Mouse (Mus musculus) heart, postnatal 0 days (tissue): ENCODE results near the gene Mbd6. TPM values are rescaled to one million over a fixed set of nuclear protein-coding genes. Genes with fewer than 3 reads are reported as not detected.

ENCODE experiments used
- ATAC-seq: fragments of 200-750 bp; cut with Nextera tagmentation; 2 replicates; pipeline ENCODE4 v1.8.0; 2017; ENCODE audit warnings: low read depth, moderate number of reproducible peaks, moderate library complexity; ENCODE audit not compliant: insufficient read depth
- DNase-seq: peaks from one replicate; pipeline ENCODE4 v3.0.0-alpha.2; 2016; ENCODE audit warnings: low spot score
- H3K27ac ChIP-seq: fragments of 300-500 bp; sonication (generic); 2 replicates; pipeline ENCODE4 v1.5.1; 2014; ENCODE audit warnings: low read depth, mild to moderate bottlenecking
- H3K27me3 ChIP-seq: fragments of 300-500 bp; sonication (generic); 2 replicates; pipeline ENCODE4 v1.6.1; 2014; ENCODE audit warnings: low read length, mixed read lengths; ENCODE audit not compliant: control insufficient read depth, insufficient read depth
- H3K36me3 ChIP-seq: fragments of 300-500 bp; sonication (generic); replicated peaks from 2 replicates; pipeline ENCODE4 v1.6.1; 2014; ENCODE audit warnings: low read length, mixed read lengths; ENCODE audit not compliant: control insufficient read depth, insufficient read depth
- H3K4me1 ChIP-seq: fragments of 300-500 bp; sonication (generic); 2 replicates; pipeline ENCODE4 v1.6.1; 2014; ENCODE audit warnings: antibody characterized with exemption; ENCODE audit not compliant: control insufficient read depth, insufficient read depth
- H3K4me2 ChIP-seq: fragments of 300-500 bp; sonication (generic); 2 replicates; pipeline ENCODE4 v1.6.1; 2014; ENCODE audit warnings: low read depth, mild to moderate bottlenecking, low read length, moderate library complexity
- H3K4me3 ChIP-seq: fragments of 300-500 bp; sonication (generic); 2 replicates; pipeline ENCODE4 v1.5.1; 2014; ENCODE audit warnings: low read depth, low read length
- H3K9ac ChIP-seq: fragments of 300-500 bp; sonication (generic); replicated peaks from 2 replicates; pipeline ENCODE4 v1.6.1; 2014; ENCODE audit warnings: low read depth, low read length, mixed read lengths
- H3K9me3 ChIP-seq: fragments of 300-500 bp; sonication (generic); replicated peaks from 2 replicates; pipeline ENCODE4 v1.6.1; 2016; ENCODE audit warnings: low read length; ENCODE audit not compliant: control insufficient read depth
- CTCF ChIP-seq: IDR thresholded peaks from 2 replicates; pipeline ENCODE4 v1.5.1; 2016; ENCODE audit warnings: antibody characterized with exemption, control low read depth, low read depth
- EP300 ChIP-seq: IDR thresholded peaks from 2 replicates; pipeline ENCODE4 v1.6.1; 2016; ENCODE audit warnings: antibody characterized with exemption, low read depth
- WGBS: fragments of 180-500 bp; shearing (Covaris S2); extraction: QIAGEN DNeasy Blood & Tissue Kit; methylation state at CpG from one replicate; pipeline ENCODE4 v1.1.7; 2014; 5-methylcytosine and 5-hydroxymethylcytosine counted together
- polyA plus RNA-seq: library from polyadenylated mRNA; unstranded; fragments of >200 nt; fragmentation: Nextera tagmentation; extraction: Ambion mirVana; gene quantifications from 2 replicates; pipeline ENCODE4 v1.2.1, GENCODE M21; 2015
- total RNA-seq: library from RNA; depleted of rRNA; stranded (reverse); fragments of >200 nt; gene quantifications from 2 replicates; pipeline ENCODE4 v1.2.3, GENCODE M21; 2014; ENCODE audit warnings: low replicate concordance

Mbd6 gene
- total and polyA plus RNA-seq, 2 experiments from 2014 or later: 6.5 to 8.7 TPM

DNA sequence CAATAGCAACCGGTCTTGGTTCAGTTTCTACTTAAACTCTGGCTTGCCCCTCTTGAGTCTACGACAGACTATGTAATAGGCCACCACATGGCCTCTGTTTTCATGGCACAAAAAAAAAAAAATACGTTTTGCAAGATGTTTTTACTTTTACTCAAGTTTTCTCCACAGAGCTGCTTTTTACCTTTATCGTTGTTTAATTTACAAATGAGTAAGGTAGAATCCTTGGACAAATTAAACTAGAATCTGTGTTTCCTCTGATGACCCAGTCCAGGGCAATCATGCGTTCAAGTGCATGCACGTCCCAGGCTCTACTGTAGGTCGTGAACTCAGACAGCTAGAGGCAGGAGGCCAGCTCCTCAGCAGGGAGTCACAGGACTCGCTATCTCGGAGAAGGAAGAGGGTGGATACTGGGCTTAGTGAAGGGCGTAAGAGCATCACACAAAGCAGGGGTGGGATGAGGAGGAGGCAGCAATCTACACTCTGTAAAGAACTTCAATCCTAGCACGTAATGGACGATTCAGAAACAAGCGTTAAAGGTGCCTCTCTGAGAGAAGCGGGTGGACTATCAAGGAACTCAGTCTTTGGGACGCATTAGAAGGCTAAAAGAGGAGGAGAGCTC, 864 bp upstream of the Mbd6 start:
- peaks cover 39% of the 10 kb centered on the region for H3K4me1 ChIP-seq

DNA sequence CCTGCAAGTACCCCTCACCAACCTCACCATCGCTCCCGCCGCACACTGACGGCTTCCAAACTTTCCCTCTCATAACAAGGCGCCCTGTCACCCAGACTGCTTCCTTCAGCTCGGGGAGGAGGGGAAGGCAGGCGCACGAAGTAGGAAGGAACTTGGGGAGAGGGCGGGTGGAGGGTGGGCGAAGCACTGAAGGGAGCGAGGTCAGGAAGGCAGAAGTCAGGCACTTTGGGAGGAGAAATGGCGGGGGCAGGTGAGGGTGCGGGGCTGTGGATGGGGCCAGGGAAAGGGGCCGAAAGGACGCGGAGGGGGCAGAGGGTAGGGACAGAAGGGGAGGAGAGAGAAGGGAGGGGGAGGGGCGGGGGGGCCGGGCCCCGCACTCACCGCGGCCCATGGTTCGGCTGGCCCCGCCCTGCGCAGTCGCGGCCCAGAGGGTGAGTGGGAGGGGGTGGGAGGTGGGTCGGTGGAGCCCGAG, 454 bp downstream of the Mbd6 start:
- WGBS: 1% methylated on average over 16 of the region's 28 CpGs
- H3K4me1 ChIP-seq: peaks cover 37% of the 10 kb centered on the region
- TF ChIP-seq EP300 (peak; percentile 36; the same call in 1 of the 2 replicates), CTCF (no peak)

More for the DNA sequence above, 864 bp upstream of the Mbd6 start:
- TF ChIP-seq CTCF (no peak), EP300 (no peak)
- Histone ChIP-seq H3K36me3 (peaks cover 39% of the 10 kb centered on the region), H3K9ac (peak overlapping the region; percentile 71), H3K9me3 (no peaks in the 10 kb centered on the region), H3K27ac (peak overlapping the region; percentile 99), H3K4me3 (peak overlapping the region; percentile 74), H3K4me2 (peak overlapping the region; percentile 70), H3K27me3 (no peaks in the 10 kb centered on the region)
- ATAC-seq (peak; percentile 16), DNase-seq (peak; percentile 84)
- 1% methylated on average over 15 of the region's 15 CpGs for WGBS

DNA sequence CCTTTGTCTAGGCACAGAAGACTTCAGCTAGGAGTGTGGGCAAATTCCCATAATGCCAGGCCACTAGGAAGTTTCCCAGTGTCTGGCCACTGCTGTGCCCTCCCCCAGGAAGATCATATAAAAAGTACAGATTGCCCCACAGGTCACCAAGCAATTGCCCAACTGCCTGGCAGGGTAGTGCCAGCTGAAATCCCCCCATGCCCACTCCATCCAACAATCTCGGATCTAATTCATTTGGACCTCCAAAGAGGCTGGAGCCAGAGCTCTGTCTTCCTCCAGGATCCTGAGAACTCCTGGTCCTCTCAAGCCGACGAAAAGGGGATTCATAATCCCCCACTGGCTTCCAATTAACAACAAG, 903 bp downstream of the Mbd6 start:
- no peaks in the 10 kb centered on the region for H3K9me3 ChIP-seq
- DNase-seq (no peak), ATAC-seq (no peak)
- peak overlapping the region; percentile 99 for H3K27ac ChIP-seq
- peak overlapping the region; percentile 74 for H3K4me3 ChIP-seq
- H3K36me3 ChIP-seq: peaks cover 44% of the 10 kb centered on the region
- H3K4me1 ChIP-seq: peaks cover 34% of the 10 kb centered on the region
- H3K9ac ChIP-seq: peak overlapping the region; percentile 71
- H3K27me3 ChIP-seq: no peaks in the 10 kb centered on the region
- WGBS: 2% methylated on average over 3 of the region's 3 CpGs
- H3K4me2 ChIP-seq: peak overlapping the region; percentile 70
- TF ChIP-seq CTCF (no peak), EP300 (no peak)

More for the DNA sequence above, 454 bp downstream of the Mbd6 start:
- Histone ChIP-seq H3K4me3 (peak overlapping the region; percentile 74), H3K9me3 (no peaks in the 10 kb centered on the region), H3K9ac (peak overlapping the region; percentile 71), H3K27ac (peak overlapping the region; percentile 99), H3K27me3 (no peaks in the 10 kb centered on the region), H3K4me2 (peak overlapping the region; percentile 70), H3K36me3 (peaks cover 40% of the 10 kb centered on the region)
- no peak; the same call in 1 of the 2 replicates for ATAC-seq
- DNase-seq: peak; percentile 74

DNA sequence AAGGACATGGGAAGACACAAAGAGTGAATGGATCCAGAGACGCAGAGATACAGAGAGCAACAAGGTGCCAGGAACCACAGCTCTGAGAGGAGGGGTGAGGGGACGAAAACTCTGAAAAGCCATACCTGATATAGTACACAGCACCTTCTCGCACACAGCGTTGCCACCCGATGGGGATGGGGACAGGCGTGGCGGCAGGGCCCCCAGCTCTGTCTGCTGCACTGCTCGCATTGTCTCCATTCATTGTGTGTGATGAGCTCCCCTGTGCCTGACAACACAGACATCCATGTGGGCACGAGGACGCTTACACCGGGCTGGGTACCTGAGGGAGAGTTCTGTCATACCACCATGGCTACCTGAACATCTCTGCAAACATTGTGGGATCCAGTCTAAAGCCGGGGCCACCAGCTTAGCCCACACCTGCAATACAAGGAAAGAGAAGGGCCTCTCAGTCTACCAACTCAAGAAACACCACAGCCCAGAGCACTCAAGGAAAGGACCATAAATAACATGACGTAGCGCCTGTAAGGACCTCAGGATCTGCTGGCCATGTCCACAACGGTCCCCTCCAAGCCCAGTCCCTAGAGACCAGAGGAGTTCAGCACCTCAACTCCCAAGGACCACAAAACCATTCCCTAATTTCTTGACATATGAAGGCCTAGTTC, 1.4 kb downstream of the Mbd6 start:
- H3K27ac ChIP-seq: peak overlapping the region; percentile 99
- DNase-seq (peak; percentile 18), ATAC-seq (no peak)
- peak overlapping the region; percentile 74 for H3K4me3 ChIP-seq
- 65% methylated on average over 15 of the region's 15 CpGs for WGBS
- peaks cover 29% of the 10 kb centered on the region for H3K4me1 ChIP-seq
- H3K9me3 ChIP-seq: no peaks in the 10 kb centered on the region
- no peaks in the 10 kb centered on the region for H3K27me3 ChIP-seq
- TF ChIP-seq EP300 (no peak), CTCF (no peak)
- H3K36me3 ChIP-seq: peaks cover 49% of the 10 kb centered on the region
- H3K9ac ChIP-seq: peak overlapping the region; percentile 71
- peak overlapping the region; percentile 70 for H3K4me2 ChIP-seq

DNA sequence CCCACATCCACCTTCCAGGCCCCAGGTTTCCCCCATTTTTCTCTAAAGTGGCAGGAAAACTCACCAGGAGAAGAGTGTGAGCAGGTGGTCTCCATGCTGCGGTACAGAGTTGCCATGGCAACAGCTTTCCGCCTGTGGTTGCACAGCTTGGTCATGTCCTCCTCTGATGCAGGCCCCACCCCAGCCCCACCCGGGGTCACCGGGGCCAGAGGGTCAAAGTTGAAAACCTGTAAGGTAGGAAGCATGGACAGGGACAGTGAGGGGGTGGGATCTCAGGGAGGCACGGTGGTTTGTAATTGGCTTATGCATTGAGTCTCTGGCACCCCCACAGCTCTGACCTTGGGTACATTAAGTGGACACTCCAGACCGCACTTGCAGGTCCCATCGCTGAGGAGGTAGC, 2.1 kb downstream of the Mbd6 start:
- no peak overlapping the region for H3K4me3 ChIP-seq
- no peak overlapping the region for H3K9ac ChIP-seq
- ATAC-seq: no peak

More for the DNA sequence above, 2.1 kb downstream of the Mbd6 start:
- H3K4me1 ChIP-seq: peaks cover 22% of the 10 kb centered on the region
- DNase-seq: no peak
- no peaks in the 10 kb centered on the region for H3K9me3 ChIP-seq
- WGBS: 67% methylated on average over 7 of the region's 7 CpGs
- TF ChIP-seq EP300 (no peak), CTCF (no peak)
- H3K27ac ChIP-seq: no peak overlapping the region
- peaks cover 56% of the 10 kb centered on the region for H3K36me3 ChIP-seq
- no peak overlapping the region for H3K4me2 ChIP-seq
- no peaks in the 10 kb centered on the region for H3K27me3 ChIP-seq
